Mouse (Mus musculus) embryonic fibroblast, embryonic 13.5 days (primary cell): ENCODE data around the gene Csnk2b. TPM values are rescaled to one million over a fixed set of nuclear protein-coding genes. Genes with fewer than 3 reads are reported as not detected.
A peak's percentile ranks its signal among the peaks of the same experiment; 100 is the strongest.

Experiments
- H3K27ac ChIP-seq: 2 replicates; pipeline ENCODE4 v1.5.1; 2012; ENCODE audit warnings: low read length, control low read depth, inconsistent platforms; ENCODE audit not compliant: insufficient read depth
- H3K4me1 ChIP-seq: 2 replicates; pipeline ENCODE4 v1.6.1; 2011; ENCODE audit warnings: low read length; ENCODE audit not compliant: control insufficient read depth, insufficient read depth
- H3K4me3 ChIP-seq: 2 replicates; pipeline ENCODE4 v1.5.1; 2011; ENCODE audit warnings: mild to moderate bottlenecking, control low read depth, low read length; ENCODE audit not compliant: insufficient read depth
- CTCF ChIP-seq: IDR thresholded peaks from 2 replicates; pipeline ENCODE4 v1.5.1; 2011; ENCODE audit warnings: mild to moderate bottlenecking, control low read depth, low read length, moderate library complexity, borderline replicate concordance; ENCODE audit not compliant: insufficient read depth
- POLR2A ChIP-seq: IDR thresholded peaks from 2 replicates; pipeline ENCODE4 v1.6.1; 2011; ENCODE audit warnings: low read depth, mild to moderate bottlenecking, control low read depth, low read length, moderate library complexity
- polyA plus RNA-seq: library from polyadenylated mRNA; stranded (reverse); fragments of >200 nt; gene quantifications from 2 replicates; pipeline ENCODE4 v1.2.4, GENCODE M21; 2011; ENCODE audit warnings: low read depth; ENCODE audit not compliant: missing spikeins, insufficient read length

Gene Csnk2b
- polyA plus RNA-seq, 1 experiment = 169 TPM

- 0 out of 2 replicates have a peak, but pooled peaks cover 4% of the 10 kb centered on the region for H3K4me1 ChIP-seq
- H3K27ac ChIP-seq = peak within 1 kb of the TSS; percentile 82
- H3K4me3 ChIP-seq = peak within 1 kb of the TSS; percentile 94
- TF ChIP-seq CTCF (no peak), POLR2A (peak; percentile 94)
These were observed 32.8 kb downstream of the Csnk2b start, which contains the start of gene Abhd16a for GRCm38 (mm10) chr17:35088825-35089644. TSS of gene Abhd16a (plus strand) at chr17:35089263.

GRCm38 (mm10) chr17:35088151-35088550 is 33.7 kb downstream of the Csnk2b start:
- Histone ChIP-seq H3K4me3 (no peak overlapping the region), H3K27ac (no peak overlapping the region), H3K4me1 (0 out of 2 replicates have a peak, but pooled peaks cover 4% of the 10 kb centered on the region)
- TF ChIP-seq POLR2A (no peak), CTCF (no peak)

GRCm38 (mm10) chr17:35085208-35085865 is 36.5 kb downstream of the Csnk2b start, which contains the start of gene Ly6g6f:
TSS of gene Ly6g6f (minus strand) at chr17:35085610.
- H3K4me1 ChIP-seq = 0 out of 2 replicates have a peak, but pooled peaks cover 3% of the 10 kb centered on the region
- no peak within 1 kb of the TSS for H3K27ac ChIP-seq
- H3K4me3 ChIP-seq = no peak within 1 kb of the TSS
- TF ChIP-seq POLR2A (no peak), CTCF (no peak)

- Histone ChIP-seq H3K27ac (no peak overlapping the region), H3K4me1 (no peaks in the 10 kb centered on the region), H3K4me3 (no peak overlapping the region)
- TF ChIP-seq CTCF = no peak
- no peak for TF ChIP-seq POLR2A
These were observed 37.8 kb downstream of the Csnk2b start for GRCm38 (mm10) chr17:35083929-35084497.

- H3K4me1 ChIP-seq = no peaks in the 10 kb centered on the region
- H3K27ac ChIP-seq = no peak overlapping the region
- no peak overlapping the region for H3K4me3 ChIP-seq
- no peak for TF ChIP-seq POLR2A
- no peak for TF ChIP-seq CTCF
These were observed 38.8 kb downstream of the Csnk2b start for GRCm38 (mm10) chr17:35082841-35083576.

GRCm38 (mm10) chr17:35080710-35081109 is 41.1 kb downstream of the Csnk2b start:
- H3K4me1 ChIP-seq = no peaks in the 10 kb centered on the region
- TF ChIP-seq CTCF = no peak
- TF ChIP-seq POLR2A = no peak
- no peak overlapping the region for H3K27ac ChIP-seq
- H3K4me3 ChIP-seq = no peak overlapping the region

GRCm38 (mm10) chr17:35080248-35080647 is 41.6 kb downstream of the Csnk2b start:
- Histone ChIP-seq H3K4me3 (no peak overlapping the region), H3K27ac (no peak overlapping the region), H3K4me1 (no peaks in the 10 kb centered on the region)
- TF ChIP-seq POLR2A (no peak), CTCF (no peak)

- no peak overlapping the region for H3K27ac ChIP-seq
- no peaks in the 10 kb centered on the region for H3K4me1 ChIP-seq
- TF ChIP-seq CTCF (no peak), POLR2A (no peak)
- H3K4me3 ChIP-seq = no peak overlapping the region
These were observed 42.1 kb downstream of the Csnk2b start for GRCm38 (mm10) chr17:35079778-35080177.

- TF ChIP-seq CTCF (peak; percentile 37; the same call in 1 of the 2 replicates), POLR2A (no peak)
- H3K4me3 ChIP-seq = no peak within 1 kb of the TSS
- no peaks in the 10 kb centered on the region for H3K4me1 ChIP-seq
- no peak within 1 kb of the TSS for H3K27ac ChIP-seq
These were observed 44.0 kb downstream of the Csnk2b start, which contains the start of gene Ly6g6d for GRCm38 (mm10) chr17:35077786-35078233. TSS of gene Ly6g6d (minus strand) at chr17:35078065.
